Mouse (Mus musculus): ENCODE data around the gene Yars. TPM values are rescaled to one million over a fixed set of nuclear protein-coding genes. Genes with fewer than 3 reads are reported as not detected.
A peak's percentile ranks its signal among the peaks of the same experiment; 100 is the strongest.

Yars gene
- total RNA-seq, 2 experiments from 2014 or later: 87.4 to 93.1 TPM

GRCm38 (mm10) chr4:129247381-129248242 is 58.1 kb downstream of the Yars start:
- Histone ChIP-seq H3K4me3 (peak overlapping the region; percentile 46), H3K27ac (peak overlapping the region; percentile 55; the same call in 1 of the 2 replicates)
- intact Hi-C loops (cut with DNase I): no loop called here
- DNase-seq (ENCODE audit: extremely low spot score in 1 of 2, low spot score in 2 of 2): no peak
- TF ChIP-seq CTCF (IDR thresholded peaks at IDR 0.05): no peak

- TF ChIP-seq CTCF (IDR thresholded peaks at IDR 0.05): no peak
These were observed 58.7 kb downstream of the Yars start for GRCm38 (mm10) chr4:129248243-129248767.

GRCm38 (mm10) chr4:129249288-129249687 is 59.7 kb downstream of the Yars start:
- DNase-seq (ENCODE audit: extremely low spot score in 1 of 2, low spot score in 2 of 2): no peak
- TF ChIP-seq CTCF (IDR thresholded peaks at IDR 0.05): no peak
- Histone ChIP-seq H3K27ac (no peak overlapping the region), H3K4me3 (no peak overlapping the region)
- intact Hi-C loops (cut with DNase I): no loop called here

More at GRCm38 (mm10) chr4:129248243-129248767, 58.7 kb downstream of the Yars start:
- no peak for DNase-seq (ENCODE audit: extremely low spot score in 1 of 2, low spot score in 2 of 2)
- intact Hi-C loops (cut with DNase I): no loop called here
- peak overlapping the region; percentile 46 for H3K4me3 ChIP-seq
- peak overlapping the region; percentile 55; the same call in 1 of the 2 replicates for H3K27ac ChIP-seq

- no peak for DNase-seq (ENCODE audit: extremely low spot score in 1 of 2, low spot score in 2 of 2)
- no peak overlapping the region for H3K27ac ChIP-seq
- no peak for TF ChIP-seq CTCF (IDR thresholded peaks at IDR 0.05)
- no peak overlapping the region for H3K4me3 ChIP-seq
- intact Hi-C loops (cut with DNase I): no loop called here
These were observed 61.4 kb downstream of the Yars start for GRCm38 (mm10) chr4:129250759-129251481.

- no peak for TF ChIP-seq CTCF (IDR thresholded peaks at IDR 0.05)
- Histone ChIP-seq H3K27ac (no peak overlapping the region), H3K4me3 (no peak overlapping the region)
- intact Hi-C loops (cut with DNase I): no loop called here
- no peak for DNase-seq (ENCODE audit: extremely low spot score in 1 of 2, low spot score in 2 of 2)
These were observed 62.0 kb downstream of the Yars start for GRCm38 (mm10) chr4:129251482-129252125.

GRCm38 (mm10) chr4:129252492-129252891 is 62.9 kb downstream of the Yars start:
- DNase-seq (ENCODE audit: extremely low spot score in 1 of 2, low spot score in 2 of 2): no peak
- H3K27ac ChIP-seq: no peak overlapping the region
- no peak for TF ChIP-seq CTCF (IDR thresholded peaks at IDR 0.05)
- H3K4me3 ChIP-seq: no peak overlapping the region
- intact Hi-C loops (cut with DNase I): no loop called here

- Histone ChIP-seq H3K4me3 (no peak overlapping the region), H3K27ac (no peak overlapping the region)
- no peak for TF ChIP-seq CTCF (IDR thresholded peaks at IDR 0.05)
- intact Hi-C loops (cut with DNase I): no loop called here
- no peak for DNase-seq (ENCODE audit: extremely low spot score in 1 of 2, low spot score in 2 of 2)
These were observed 65.0 kb downstream of the Yars start for GRCm38 (mm10) chr4:129254571-129254970.

- no peak for TF ChIP-seq CTCF (IDR thresholded peaks at IDR 0.05)
- no peak overlapping the region for H3K27ac ChIP-seq
- H3K4me3 ChIP-seq: no peak overlapping the region
- intact Hi-C loops (cut with DNase I): no loop called here
- DNase-seq (ENCODE audit: extremely low spot score in 1 of 2, low spot score in 2 of 2): no peak
These were observed 67.2 kb downstream of the Yars start for GRCm38 (mm10) chr4:129256450-129257380.

- no peak overlapping the region for H3K27ac ChIP-seq
- TF ChIP-seq CTCF (IDR thresholded peaks at IDR 0.05): no peak
- no peak for DNase-seq (ENCODE audit: extremely low spot score in 1 of 2, low spot score in 2 of 2)
- intact Hi-C loops (cut with DNase I): no loop called here
- H3K4me3 ChIP-seq: no peak overlapping the region
These were observed 69.5 kb downstream of the Yars start for GRCm38 (mm10) chr4:129259101-129259500.

- TF ChIP-seq CTCF (IDR thresholded peaks at IDR 0.05): no peak
- no peak for DNase-seq (ENCODE audit: extremely low spot score in 1 of 2, low spot score in 2 of 2)
- intact Hi-C loops (cut with DNase I): loop anchor here (5.0 kb wide), 1 partner anchor 33 kb away; no protein-coding TSS in a partner anchor
- Histone ChIP-seq H3K4me3 (no peak overlapping the region), H3K27ac (no peak overlapping the region)
These were observed 71.1 kb downstream of the Yars start for GRCm38 (mm10) chr4:129260678-129261077.

GRCm38 (mm10) chr4:129261196-129261595 is 71.6 kb downstream of the Yars start, which contains the start of gene C77080:
C77080 (minus strand) TSS chr4:129261404.
- Histone ChIP-seq H3K4me3 (no peak within 1 kb of the TSS), H3K27ac (no peak within 1 kb of the TSS)
- DNase-seq (ENCODE audit: extremely low spot score in 1 of 2, low spot score in 2 of 2): no peak
- intact Hi-C loops (cut with DNase I): loop anchor here (5.0 kb wide), 1 partner anchor 34 kb away; no protein-coding TSS in a partner anchor
- TF ChIP-seq CTCF (IDR thresholded peaks at IDR 0.05): no peak
